Mouse (Mus musculus) spleen, adult 2 months (tissue): ENCODE measurements around the gene Itpr3.

Experiments
- CTCF ChIP-seq: fragments of 200-500 bp; IDR thresholded peaks from 2 replicates; pipeline ENCODE4 v1.5.1; 2011; ENCODE audit warnings: mild to moderate bottlenecking, inconsistent platforms; ENCODE audit not compliant: insufficient read depth, insufficient read length, insufficient replicate concordance; ENCODE audit errors: extremely low read depth
- POLR2A ChIP-seq: fragments of 200-500 bp; IDR thresholded peaks from 2 replicates; pipeline ENCODE4 v1.6.1; 2011; ENCODE audit warnings: low read depth, low read length, inconsistent platforms

- no peak for TF ChIP-seq CTCF
- no peak for TF ChIP-seq POLR2A
These were observed 11.9 kb upstream of the Itpr3 start for GRCm38 (mm10) chr17:27045164-27045563.
